In the genomic region with DNA sequence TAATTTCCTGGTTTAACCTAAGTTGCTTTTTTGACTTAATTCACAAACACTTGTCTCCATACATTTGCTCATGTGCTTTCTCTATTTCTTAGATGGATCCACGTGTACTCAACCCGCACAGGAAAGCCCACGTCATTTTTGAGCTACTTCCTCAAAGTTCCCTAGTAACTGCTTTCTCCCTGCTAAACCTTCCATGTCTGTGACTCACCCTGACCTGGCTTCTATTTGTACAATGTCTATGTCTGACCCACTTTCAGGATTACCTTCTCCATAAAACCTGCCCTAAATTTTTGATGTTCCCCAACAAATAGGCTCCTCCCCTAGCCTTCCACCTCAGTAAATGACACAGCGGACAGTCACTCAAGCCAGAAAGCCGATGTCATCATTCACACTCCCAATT, we compare ENCODE assay signal across 14 mouse cellular contexts.
"Had no signal": no experiment of that assay in that cellular context is flagged by ENCODE, and none has a peak within 500 bp of the region (broad histone marks: within the 10 kb centered on the region; RNA-seq: fewer than 3 reads in every experiment).

No protein-coding gene starts in this region.

- DNase-seq: kidney, adult 18-20 months; kidney, postnatal 10 days; kidney, postnatal 4 days; lung, adult 2 months; lung, postnatal 36 days; midbrain, embryonic 14.5 days; thymus, adult 18-20 months; thymus, postnatal 25 days had no signal

- H3K9ac ChIP-seq: limb, embryonic 12.5 days; liver, embryonic 14.5 days; neural tube, embryonic 12.5 days had no signal

- ATAC-seq: lung, postnatal 0 days had no signal

- H3K4me1 ChIP-seq: limb, embryonic 12.5 days; midbrain, embryonic 10.5 days; neural tube, embryonic 12.5 days had no signal

- H3K4me3 ChIP-seq: layer of hippocampus, adult 2 months; limb, embryonic 12.5 days; midbrain, embryonic 10.5 days; neural tube, embryonic 12.5 days had no signal

- H3K27ac ChIP-seq: layer of hippocampus, adult 2 months; limb, embryonic 12.5 days; liver, embryonic 14.5 days; midbrain, embryonic 10.5 days; neural tube, embryonic 12.5 days had no signal

- H3K9me3 ChIP-seq: limb, embryonic 12.5 days; midbrain, embryonic 10.5 days; neural tube, embryonic 12.5 days had no signal

- H3K27me3 ChIP-seq: limb, embryonic 12.5 days; neural tube, embryonic 12.5 days had no signal

- H3K4me2 ChIP-seq: limb, embryonic 12.5 days; neural tube, embryonic 12.5 days had no signal
